Mouse (Mus musculus) skeletal muscle tissue, adult 2 months (tissue): ENCODE measurements around the gene Sfxn1.
A peak's percentile ranks its signal among the peaks of the same experiment; 100 is the strongest.

ENCODE experiments used
- DNase-seq: peaks from one replicate; pipeline ENCODE4 v3.0.0-alpha.2; 2012; ENCODE audit warnings: low read depth, low spot score

Gene Sfxn1

GRCm38 (mm10) chr13:54076762-54077460 lies 5.2 kb downstream of the Sfxn1 start:
- DNase-seq: no peak

GRCm38 (mm10) chr13:54077470-54078174 lies 6.0 kb downstream of the Sfxn1 start:
- DNase-seq: no peak

DNA sequence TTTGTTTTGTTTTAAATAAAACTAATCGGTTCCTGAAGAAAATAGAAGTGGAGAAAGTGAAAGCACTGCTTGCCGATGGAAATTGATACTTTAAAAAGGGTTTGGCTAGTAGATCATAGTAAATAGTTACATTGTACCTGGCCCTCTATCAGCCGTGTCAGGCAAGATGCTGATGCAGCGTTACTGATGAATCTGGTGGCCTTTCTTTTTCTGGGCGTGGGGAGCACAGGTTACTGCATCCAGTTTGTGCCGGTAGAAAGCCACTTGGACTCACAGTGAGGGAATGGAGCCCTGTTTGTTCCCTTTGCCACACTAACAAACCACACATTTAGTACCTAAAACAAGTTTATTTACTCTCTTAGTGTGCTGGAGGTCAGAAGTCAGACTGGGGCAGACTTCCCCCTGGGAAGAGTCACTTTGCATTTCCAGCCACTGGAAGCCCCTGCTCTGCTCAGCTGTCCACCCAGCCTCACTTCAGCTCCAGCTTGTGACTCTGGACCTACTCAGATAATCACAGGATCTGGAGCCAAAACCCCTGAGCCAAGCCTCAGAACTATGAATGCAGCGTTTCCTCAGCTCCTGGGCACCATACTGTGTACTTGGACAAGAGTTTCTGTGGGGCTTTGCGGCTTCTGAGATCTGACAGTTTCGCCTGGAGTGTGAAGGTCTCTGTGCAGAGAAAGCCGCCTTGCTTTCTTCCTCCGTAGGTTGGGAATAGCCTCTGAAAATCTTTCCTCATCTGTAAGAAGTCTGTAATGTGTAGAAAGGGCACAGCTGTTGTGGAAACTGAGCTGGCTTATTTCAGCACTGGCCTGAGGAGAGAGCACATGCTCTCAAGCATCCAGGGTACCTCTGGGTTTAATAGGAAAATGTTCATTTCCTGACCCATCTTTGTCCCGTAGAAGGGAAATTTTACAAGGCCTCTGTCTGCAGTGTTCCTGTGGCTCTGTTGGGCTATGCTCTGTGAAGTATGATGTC lies 8.4 kb downstream of the Sfxn1 start:
- DNase-seq: no peak

GRCm38 (mm10) chr13:54080785-54081184 lies 9.1 kb downstream of the Sfxn1 start:
- no peak for DNase-seq

- DNase-seq: no peak
Measured at GRCm38 (mm10) chr13:54082946-54083345, 11.3 kb downstream of the Sfxn1 start.

GRCm38 (mm10) chr13:54084178-54084577 lies 12.5 kb downstream of the Sfxn1 start:
- no peak for DNase-seq

GRCm38 (mm10) chr13:54084826-54085225 lies 13.2 kb downstream of the Sfxn1 start:
- no peak for DNase-seq

GRCm38 (mm10) chr13:54085266-54085665 lies 13.6 kb downstream of the Sfxn1 start:
- no peak for DNase-seq

GRCm38 (mm10) chr13:54091719-54092118 lies 20.1 kb downstream of the Sfxn1 start:
- DNase-seq: no peak

DNA sequence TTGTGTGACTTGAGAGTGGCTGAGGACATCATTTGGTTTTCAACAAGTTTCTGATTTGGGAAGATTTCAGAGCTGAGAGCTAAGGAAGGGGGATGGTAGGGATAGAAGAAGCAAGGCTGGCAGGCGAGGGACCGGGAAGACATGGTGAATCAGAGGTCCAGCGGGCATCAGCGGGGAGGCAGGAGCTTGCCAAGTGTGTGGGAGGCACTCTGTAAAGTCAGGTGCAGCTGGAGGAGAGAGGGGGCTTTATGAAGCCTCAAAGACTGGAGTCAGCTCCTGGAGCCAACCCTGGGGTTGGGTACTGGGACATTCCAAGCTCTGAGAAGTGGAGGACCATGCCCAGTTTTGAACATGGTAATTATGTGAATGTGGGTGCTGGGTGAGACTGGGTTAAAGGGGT lies 22.7 kb downstream of the Sfxn1 start:
- DNase-seq: no peak

GRCm38 (mm10) chr13:54094963-54095362 lies 23.3 kb downstream of the Sfxn1 start:
- DNase-seq: no peak

DNA sequence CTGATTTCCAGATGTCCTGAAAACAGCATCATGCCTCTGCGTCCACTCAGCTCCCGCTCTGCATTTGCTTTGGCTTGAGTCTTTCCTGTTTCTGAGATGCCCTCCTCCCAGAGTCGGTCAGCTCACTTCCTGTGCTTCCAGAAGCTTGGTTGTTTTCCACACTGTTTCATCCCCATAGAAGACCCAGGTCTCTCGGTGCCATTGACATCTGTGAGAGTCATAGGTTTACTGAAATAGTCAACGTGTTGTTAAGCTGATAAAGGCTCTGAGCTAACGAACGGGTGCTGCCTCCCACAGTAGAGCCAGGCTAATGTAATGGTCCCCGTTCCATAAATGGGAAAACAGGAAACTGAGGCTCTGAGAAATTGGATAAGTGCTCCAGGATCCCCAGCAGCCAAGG lies 24.1 kb downstream of the Sfxn1 start:
- DNase-seq: no peak

GRCm38 (mm10) chr13:54097227-54097626 lies 25.6 kb downstream of the Sfxn1 start:
- DNase-seq: no peak

GRCm38 (mm10) chr13:54097797-54098196 lies 26.1 kb downstream of the Sfxn1 start:
- DNase-seq: no peak

DNA sequence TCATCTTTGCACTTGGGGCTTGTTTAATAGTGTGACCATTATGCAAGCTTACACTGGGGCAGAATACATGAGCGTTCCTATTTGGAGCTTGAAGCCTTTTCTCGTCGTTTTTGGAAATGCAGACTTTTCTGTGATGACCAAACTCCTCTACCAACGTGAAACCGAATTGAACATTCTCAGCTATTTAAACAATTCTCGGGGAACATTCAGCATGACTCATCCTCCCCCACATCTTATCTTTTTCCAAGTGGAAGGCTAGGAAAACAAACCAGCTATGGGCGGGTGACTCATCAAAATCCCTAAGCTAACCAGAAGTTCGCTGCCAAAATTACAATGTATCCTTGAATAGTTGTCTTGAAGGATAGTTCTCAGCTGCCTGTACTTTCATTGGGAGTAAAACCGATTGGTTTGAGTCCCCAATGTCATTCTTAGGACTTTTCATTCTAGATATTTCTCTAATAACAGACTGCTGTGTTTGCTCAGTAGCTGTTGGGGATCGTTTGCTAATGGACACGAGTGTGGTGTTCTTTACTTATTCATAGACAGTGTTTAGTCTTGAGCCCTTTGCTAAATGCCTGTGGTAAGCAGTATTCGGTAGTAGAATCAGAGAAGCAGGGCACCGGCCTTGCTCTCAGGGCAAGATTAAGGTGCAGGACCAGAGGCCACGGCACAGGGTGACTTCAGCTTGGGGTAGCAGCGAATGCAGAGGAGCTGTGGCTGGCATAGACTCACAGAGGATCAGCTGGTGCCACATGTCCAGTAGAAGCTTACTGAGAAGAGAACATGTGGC lies 29.6 kb downstream of the Sfxn1 start:
- DNase-seq: peak; percentile 49

DNA sequence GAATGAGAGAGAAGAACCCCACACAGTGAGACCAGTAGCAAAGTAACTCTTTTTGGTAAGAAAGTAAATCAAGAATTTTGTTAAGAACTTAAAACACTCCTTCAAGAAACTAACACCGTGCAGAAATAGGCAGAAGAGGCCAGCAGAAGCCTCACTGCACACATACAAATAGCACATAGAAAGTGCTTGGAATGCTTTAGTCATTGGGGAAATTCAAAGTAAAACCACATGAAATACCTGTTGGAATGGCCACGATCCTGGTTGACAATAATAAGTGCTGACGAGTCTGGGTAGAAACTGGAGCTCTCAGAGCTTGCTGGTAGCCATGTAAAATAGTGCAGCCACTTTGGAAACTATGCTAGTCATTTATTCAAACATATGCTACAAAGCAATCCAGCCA lies 30.4 kb downstream of the Sfxn1 start:
- DNase-seq: no peak

DNA sequence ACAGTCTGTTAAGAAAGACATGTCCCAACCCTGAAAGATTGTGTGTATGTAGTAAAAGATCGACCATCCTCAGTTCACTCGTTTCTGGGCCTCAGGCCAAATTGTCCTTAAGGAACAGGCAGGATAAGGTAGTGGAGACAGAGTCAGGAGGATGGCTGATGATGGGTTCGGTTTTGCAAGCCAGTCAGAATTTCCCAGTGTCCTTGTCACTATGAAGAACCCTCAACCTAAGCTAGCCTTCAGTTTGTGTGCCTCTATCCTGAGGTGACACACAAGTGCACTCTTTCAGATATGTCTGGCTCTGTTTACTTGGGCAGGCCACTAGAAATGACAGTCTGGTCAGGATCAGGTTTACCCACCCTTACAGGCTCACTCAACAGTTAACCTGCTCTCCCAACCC lies 31.6 kb downstream of the Sfxn1 start:
- DNase-seq: no peak

- no peak for DNase-seq
Measured at GRCm38 (mm10) chr13:54103866-54104265, 32.2 kb downstream of the Sfxn1 start.

DNA sequence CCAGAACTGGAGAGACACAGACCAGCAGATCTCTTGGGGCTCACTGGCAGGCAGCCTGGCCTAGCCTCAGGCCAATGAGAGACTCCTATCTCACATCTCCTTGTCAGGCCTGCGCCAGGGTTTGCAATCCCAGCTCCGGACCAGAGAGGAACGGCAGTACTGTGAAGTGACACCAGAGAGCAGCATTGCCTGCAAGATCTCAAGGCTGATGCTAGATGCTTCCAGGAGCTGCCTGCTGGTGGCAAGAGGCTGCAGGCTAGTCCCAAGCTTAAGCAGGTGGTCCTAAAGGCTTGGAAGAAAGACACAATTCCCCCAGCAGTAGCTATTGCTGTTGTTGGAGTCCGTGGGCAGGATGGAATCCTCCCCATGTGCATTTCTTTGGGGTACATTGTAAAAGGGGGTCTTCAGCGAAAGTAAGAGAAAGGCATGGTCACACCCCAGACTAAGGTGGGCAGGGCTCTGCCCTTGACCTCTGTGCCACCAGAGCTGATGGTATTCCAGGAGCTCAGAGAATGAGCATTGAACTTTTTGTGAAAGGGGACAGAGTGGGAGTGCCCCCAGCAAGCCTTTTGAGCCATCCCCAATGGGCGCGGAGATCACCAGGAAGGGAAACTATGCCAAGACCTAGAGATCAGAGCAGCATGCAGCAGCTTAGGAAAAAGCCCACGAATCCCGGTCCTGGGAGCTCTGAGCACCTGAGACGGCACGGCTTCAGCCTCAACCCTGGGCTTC lies 42.3 kb downstream of the Sfxn1 start:
- peak; percentile 65 for DNase-seq

- DNase-seq: no peak
Measured at GRCm38 (mm10) chr13:54114931-54115330, 43.3 kb downstream of the Sfxn1 start.

- no peak for DNase-seq
Measured at GRCm38 (mm10) chr13:54115779-54116178, 44.1 kb downstream of the Sfxn1 start.
